Mouse (Mus musculus) liver, embryonic 14.5 days (tissue): Measurements from ENCODE around the gene Eif4b.

Experiments used
- CTCF ChIP-seq: IDR thresholded peaks from 2 replicates; pipeline ENCODE4 v1.5.1; 2016; ENCODE audit warnings: antibody characterized with exemption, low read depth, control low read depth
- EP300 ChIP-seq: IDR thresholded peaks from 2 replicates; pipeline ENCODE4 v1.6.1; 2016; ENCODE audit warnings: antibody characterized with exemption, low read depth

DNA sequence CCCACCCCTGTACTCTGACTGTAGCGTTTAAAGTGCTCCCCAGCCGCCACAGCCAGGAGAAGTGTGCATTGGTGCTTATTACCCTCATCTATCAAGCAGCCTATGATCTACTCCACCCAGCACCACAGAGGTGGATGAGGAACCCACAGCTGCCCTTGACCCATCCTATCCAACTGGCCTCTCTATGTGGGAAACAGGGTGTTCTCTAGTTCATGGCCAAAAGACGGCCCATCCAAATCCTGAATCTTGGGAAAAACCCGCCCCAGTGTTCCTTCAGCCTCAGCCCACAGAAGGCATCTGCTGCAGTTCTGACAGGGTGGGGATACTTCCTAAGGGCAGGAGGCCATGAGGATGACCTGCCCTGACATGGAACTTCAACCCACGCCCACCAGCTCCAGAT lies 47.0 kb downstream of the Eif4b start:
- TF ChIP-seq EP300 (no peak), CTCF (no peak)
